Mouse (Mus musculus) neural tube, embryonic 13.5 days (tissue): Measurements from ENCODE around the gene Ube2r2. TPM values are rescaled to one million over a fixed set of nuclear protein-coding genes. Genes with fewer than 3 reads are reported as not detected.

Experiments
- ATAC-seq: fragments of 200-750 bp; cut with Nextera tagmentation; 2 replicates; pipeline ENCODE4 v1.8.0; 2017; ENCODE audit warnings: low read depth, mild to moderate bottlenecking, moderate TSS enrichment, moderate library complexity
- H3K27ac ChIP-seq: fragments of 300-500 bp; sonication (generic); replicated peaks from 2 replicates; pipeline ENCODE4 v1.5.1; 2015; ENCODE audit warnings: moderate library complexity, mild to moderate bottlenecking, inconsistent platforms
- H3K27me3 ChIP-seq: fragments of 300-500 bp; sonication (generic); 2 replicates; pipeline ENCODE4 v1.6.1; 2015; ENCODE audit warnings: mild to moderate bottlenecking, inconsistent platforms
- H3K36me3 ChIP-seq: fragments of 300-500 bp; sonication (generic); 2 replicates; pipeline ENCODE4 v1.6.1; 2015; ENCODE audit warnings: mild to moderate bottlenecking, inconsistent platforms
- H3K4me1 ChIP-seq: fragments of 300-500 bp; sonication (generic); replicated peaks from 2 replicates; pipeline ENCODE4 v1.6.1; 2015; ENCODE audit warnings: inconsistent platforms
- H3K4me2 ChIP-seq: fragments of 300-500 bp; sonication (generic); 2 replicates; pipeline ENCODE4 v1.6.1; 2015; ENCODE audit warnings: inconsistent platforms, mild to moderate bottlenecking, moderate library complexity
- H3K4me3 ChIP-seq: fragments of 300-500 bp; sonication (generic); 2 replicates; pipeline ENCODE4 v1.5.1; 2015; ENCODE audit warnings: mild to moderate bottlenecking, inconsistent platforms
- H3K9ac ChIP-seq: fragments of 300-500 bp; sonication (generic); 2 replicates; pipeline ENCODE4 v1.6.1; 2015; ENCODE audit warnings: moderate library complexity, mild to moderate bottlenecking, inconsistent platforms
- H3K9me3 ChIP-seq: fragments of 300-500 bp; sonication (generic); 2 replicates; pipeline ENCODE4 v1.6.1; 2016; ENCODE audit warnings: inconsistent platforms
- WGBS: fragments of 180-500 bp; shearing (Covaris S2); methylation state at CpG from one replicate; pipeline ENCODE4 v1.1.7; 2015; 5-methylcytosine and 5-hydroxymethylcytosine counted together
- polyA plus RNA-seq: library from polyadenylated mRNA; unstranded; fragments of >200 nt; fragmentation: Nextera tagmentation; extraction: Ambion mirVana; gene quantifications from 2 replicates; pipeline ENCODE4 v1.2.1, GENCODE M21; 2015

Gene Ube2r2
- polyA plus RNA-seq, 1 experiment from 2014 or later, result 79.9 TPM

DNA sequence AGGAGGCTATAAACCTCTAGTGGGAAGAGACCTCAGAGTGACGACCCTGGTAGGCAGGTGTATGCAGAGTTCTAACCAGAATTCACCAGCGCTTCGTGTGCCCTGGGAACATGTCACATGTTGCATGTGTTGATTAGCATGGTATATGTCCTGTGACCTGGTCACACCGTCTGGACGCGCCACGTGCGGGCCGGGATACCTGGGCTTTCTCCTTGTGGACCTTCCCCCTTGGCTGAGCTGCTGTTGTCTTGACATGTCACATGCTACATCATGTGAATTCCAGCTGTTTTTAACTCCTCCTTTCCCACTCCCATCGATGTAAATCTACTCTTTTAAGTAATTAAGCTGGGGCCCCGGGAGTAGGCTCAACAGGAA lies 37.0 kb upstream of the Ube2r2 start:
- Histone ChIP-seq H3K36me3 (no peaks in the 10 kb centered on the region), H3K9me3 (no peaks in the 10 kb centered on the region), H3K4me1 (peaks cover 15% of the 10 kb centered on the region), H3K4me2 (peak overlapping the region; percentile 91), H3K27ac (no peak overlapping the region), H3K4me3 (peak overlapping the region; percentile 46), H3K9ac (peak overlapping the region; percentile 69), H3K27me3 (peaks cover 43% of the 10 kb centered on the region)
- peak; percentile 44; the same call in 1 of the 2 replicates for ATAC-seq
- WGBS, result 17% methylated on average over 11 of the region's 11 CpGs

DNA sequence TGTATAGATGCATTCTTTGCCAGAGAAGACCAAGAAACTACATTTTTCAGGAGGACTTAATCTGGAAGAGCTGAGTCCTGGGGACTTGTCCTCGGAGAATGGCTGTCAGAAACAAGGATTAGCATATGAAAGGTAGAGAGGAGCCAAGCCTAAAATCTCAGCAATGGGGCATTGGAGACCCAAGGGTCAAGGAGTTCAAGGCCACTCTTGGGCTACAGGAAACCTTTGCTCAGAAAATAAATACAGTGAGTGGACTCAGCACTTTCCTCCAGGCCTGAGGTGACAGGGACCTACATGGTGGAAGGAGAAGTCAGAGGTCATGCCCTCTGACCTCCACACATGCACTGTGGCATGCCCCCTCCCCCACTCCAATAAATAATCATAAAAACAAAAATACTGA lies 34.6 kb upstream of the Ube2r2 start:
- Histone ChIP-seq H3K9me3 (no peaks in the 10 kb centered on the region), H3K4me3 (no peak overlapping the region), H3K36me3 (no peaks in the 10 kb centered on the region), H3K9ac (no peak overlapping the region), H3K27ac (no peak overlapping the region), H3K27me3 (peaks cover 38% of the 10 kb centered on the region), H3K4me1 (peaks cover 15% of the 10 kb centered on the region), H3K4me2 (no peak overlapping the region)
- ATAC-seq, result no peak
- 14% methylated on average over 1 of the region's 1 CpGs for WGBS

DNA sequence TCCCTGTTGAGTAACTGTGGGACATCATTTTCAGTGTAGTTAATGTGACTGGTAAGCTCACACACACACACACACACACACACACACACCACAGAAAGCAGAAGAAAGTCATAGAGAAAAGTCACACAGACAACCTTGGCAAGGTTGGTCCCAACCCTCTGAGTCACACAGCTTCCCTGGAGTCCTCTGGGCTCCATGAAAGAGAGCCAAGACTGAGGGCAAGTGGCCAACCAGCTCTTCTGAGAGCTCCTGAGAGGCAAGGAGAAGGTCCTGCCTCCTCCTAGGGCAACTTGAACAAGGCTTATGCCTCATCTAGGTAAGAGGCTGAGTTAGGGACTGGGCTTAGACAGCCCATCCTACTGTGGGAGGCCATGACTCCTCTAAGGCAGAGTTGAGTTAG lies 32.6 kb upstream of the Ube2r2 start:
- Histone ChIP-seq H3K27me3 (peaks cover 19% of the 10 kb centered on the region), H3K9ac (no peak overlapping the region), H3K4me1 (peaks cover 13% of the 10 kb centered on the region), H3K27ac (no peak overlapping the region), H3K4me3 (no peak overlapping the region), H3K9me3 (no peaks in the 10 kb centered on the region), H3K36me3 (no peaks in the 10 kb centered on the region), H3K4me2 (no peak overlapping the region)
- no peak for ATAC-seq

DNA sequence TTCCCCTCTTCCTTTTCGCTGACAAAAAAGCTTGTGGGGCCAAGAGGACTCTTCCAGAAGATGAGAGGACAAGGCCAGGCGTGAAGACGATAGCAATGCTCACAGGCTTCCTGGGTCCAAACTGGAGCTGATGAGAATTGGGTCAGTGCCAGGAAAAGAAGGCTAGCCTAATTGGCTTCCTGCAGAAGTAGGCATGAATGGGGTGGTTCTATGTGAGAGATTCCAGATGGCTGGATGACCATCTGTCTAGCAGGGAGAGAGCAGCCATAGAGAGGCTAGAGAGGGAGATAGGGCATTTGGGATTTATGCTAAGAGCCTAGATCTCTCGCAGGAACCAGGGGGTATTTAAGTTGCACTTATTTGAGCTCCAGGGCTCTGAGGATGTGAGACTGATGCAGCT lies 28.1 kb upstream of the Ube2r2 start:
- no peaks in the 10 kb centered on the region for H3K27me3 ChIP-seq
- H3K36me3 ChIP-seq, result no peaks in the 10 kb centered on the region
- no peak for ATAC-seq
- WGBS, result 80% methylated on average over 4 of the region's 4 CpGs
- no peaks in the 10 kb centered on the region for H3K9me3 ChIP-seq
- H3K9ac ChIP-seq, result no peak overlapping the region
- H3K27ac ChIP-seq, result no peak overlapping the region
- no peak overlapping the region for H3K4me2 ChIP-seq
- peaks cover 4% of the 10 kb centered on the region; the same call in 1 of the 2 replicates for H3K4me1 ChIP-seq
- H3K4me3 ChIP-seq, result no peak overlapping the region

DNA sequence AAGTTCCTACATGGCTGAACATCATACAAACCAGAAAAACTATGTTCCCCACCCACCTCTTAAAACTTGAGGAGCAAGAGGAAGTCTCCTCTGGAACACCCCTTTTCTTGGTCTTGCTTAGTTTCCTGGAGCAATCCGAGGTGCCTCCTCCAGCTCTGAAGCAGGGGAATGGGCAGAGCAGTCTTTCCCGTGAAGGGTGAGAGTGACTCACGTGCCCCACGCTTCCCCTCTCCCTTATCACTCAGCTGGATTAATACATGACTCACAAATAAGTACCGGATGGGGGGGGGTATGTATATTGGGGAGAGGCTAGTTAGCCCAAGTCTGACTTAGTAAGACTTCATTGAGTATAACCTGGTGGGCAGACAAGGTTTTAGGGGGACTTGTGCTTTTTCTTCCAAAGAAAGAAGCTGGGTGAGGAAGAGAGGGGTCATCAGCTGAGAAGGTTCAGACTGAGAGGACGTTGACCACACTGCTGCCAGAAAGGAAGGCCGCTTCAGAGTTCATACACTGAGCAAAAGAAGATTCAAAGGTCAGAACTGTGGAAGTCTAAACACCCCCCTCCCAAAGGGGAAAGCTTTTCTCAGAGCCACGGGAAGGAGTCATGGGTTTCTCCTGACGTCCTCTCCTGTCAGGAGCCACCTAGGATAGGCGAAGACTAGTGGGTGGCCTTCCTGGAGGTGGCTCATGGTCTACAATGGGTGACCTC lies 26.7 kb upstream of the Ube2r2 start:
- peaks cover 4% of the 10 kb centered on the region; the same call in 1 of the 2 replicates for H3K36me3 ChIP-seq
- no peak overlapping the region for H3K4me2 ChIP-seq
- whole genome bisulfite sequencing, result 84% methylated on average over 10 of the region's 10 CpGs
- H3K4me1 ChIP-seq, result peaks cover 4% of the 10 kb centered on the region; the same call in 1 of the 2 replicates
- H3K27ac ChIP-seq, result no peak overlapping the region
- no peaks in the 10 kb centered on the region for H3K9me3 ChIP-seq
- ATAC-seq, result no peak
- H3K27me3 ChIP-seq, result no peaks in the 10 kb centered on the region
- H3K4me3 ChIP-seq, result no peak overlapping the region
- no peak overlapping the region for H3K9ac ChIP-seq

DNA sequence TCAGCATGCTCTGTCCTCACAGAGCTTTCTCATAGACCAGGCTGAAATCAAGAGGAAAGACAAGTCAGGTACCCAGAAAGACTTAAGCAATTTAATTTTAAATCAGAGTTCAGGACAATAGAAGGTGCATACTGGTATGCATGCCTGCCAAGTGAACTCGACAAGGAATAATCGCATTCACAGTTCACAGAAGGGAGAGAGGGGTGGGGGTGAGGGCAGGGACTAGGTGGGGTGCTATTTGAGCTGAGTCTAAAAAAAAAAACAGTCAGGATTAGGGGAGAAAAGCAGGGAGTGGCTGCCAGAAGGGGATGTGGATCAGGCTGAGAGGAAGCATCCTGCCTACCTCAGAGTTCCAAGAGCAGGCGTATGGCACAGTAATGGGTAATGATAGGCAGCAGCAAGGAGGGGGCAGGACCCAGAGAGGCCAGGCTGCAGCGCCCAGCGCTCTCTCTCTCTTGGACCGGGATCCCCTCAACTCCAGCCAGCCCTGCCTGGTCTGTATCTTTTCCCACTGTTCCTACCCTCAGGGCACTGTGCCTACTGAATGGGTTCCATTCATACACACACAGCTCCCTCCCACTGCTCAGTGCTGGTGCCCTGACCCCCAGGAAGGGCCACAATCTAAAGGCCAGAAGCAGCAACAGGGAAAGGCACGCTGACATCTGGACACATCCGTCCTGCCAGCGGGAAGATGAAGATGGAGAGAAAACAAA lies 21.0 kb upstream of the Ube2r2 start:
- no peaks in the 10 kb centered on the region for H3K4me1 ChIP-seq
- no peaks in the 10 kb centered on the region for H3K9me3 ChIP-seq
- WGBS, result 82% methylated on average over 9 of the region's 9 CpGs
- no peak overlapping the region for H3K9ac ChIP-seq
- peaks cover 60% of the 10 kb centered on the region for H3K36me3 ChIP-seq
- H3K4me2 ChIP-seq, result no peak overlapping the region
- no peak overlapping the region for H3K27ac ChIP-seq
- no peak for ATAC-seq
- H3K4me3 ChIP-seq, result no peak overlapping the region
- H3K27me3 ChIP-seq, result no peaks in the 10 kb centered on the region

DNA sequence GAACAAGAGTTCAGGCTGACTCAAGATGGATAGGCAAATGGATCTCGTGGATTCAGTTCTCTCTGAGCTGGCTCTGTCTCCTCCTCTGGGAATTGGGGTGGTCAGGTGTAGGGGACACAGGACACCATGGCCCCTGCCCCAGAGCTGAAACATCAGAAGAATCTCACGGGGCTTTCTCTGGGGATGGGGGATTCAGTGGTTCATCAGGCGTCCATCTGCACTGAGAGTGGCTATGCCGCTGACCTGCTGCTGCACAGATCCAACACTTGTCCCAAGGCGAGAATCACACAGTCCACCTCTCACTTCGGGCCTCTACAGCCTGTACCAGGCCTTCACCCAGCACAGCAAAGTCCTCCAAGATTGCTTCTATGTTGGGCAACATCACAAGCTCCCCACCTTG lies 20.5 kb upstream of the Ube2r2 start:
- no peak for ATAC-seq
- H3K36me3 ChIP-seq, result peaks cover 66% of the 10 kb centered on the region
- WGBS, result 88% methylated on average over 6 of the region's 6 CpGs

DNA sequence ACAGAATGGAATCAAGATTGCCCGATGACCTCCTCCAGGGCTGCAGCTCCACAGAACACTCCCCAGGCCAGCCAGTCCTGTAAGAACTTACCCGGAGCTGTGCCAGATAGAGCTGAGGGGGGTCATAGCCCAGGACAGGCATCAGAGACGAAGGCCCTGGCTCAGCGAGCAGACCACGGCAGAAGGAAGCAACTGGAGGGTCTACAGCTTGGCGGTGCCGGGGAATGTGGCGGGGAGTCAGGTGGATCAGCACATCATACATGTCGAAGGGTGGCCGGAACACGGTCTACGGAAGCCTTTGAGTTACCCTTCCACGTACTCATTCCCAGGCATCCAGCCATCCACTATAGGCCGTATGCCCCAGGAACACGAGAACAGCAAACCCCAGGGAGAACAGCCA lies 19.8 kb upstream of the Ube2r2 start:
- Histone ChIP-seq H3K9me3 (no peaks in the 10 kb centered on the region), H3K4me1 (no peaks in the 10 kb centered on the region), H3K27ac (no peak overlapping the region), H3K4me2 (no peak overlapping the region), H3K36me3 (peaks cover 73% of the 10 kb centered on the region), H3K4me3 (no peak overlapping the region), H3K9ac (no peak overlapping the region), H3K27me3 (no peaks in the 10 kb centered on the region)
- ATAC-seq, result no peak
- WGBS, result 93% methylated on average over 15 of the region's 15 CpGs

More for the DNA sequence above, 20.5 kb upstream of the Ube2r2 start:
- H3K9ac ChIP-seq, result no peak overlapping the region
- no peaks in the 10 kb centered on the region for H3K27me3 ChIP-seq
- no peak overlapping the region for H3K4me2 ChIP-seq
- no peaks in the 10 kb centered on the region for H3K4me1 ChIP-seq
- no peak overlapping the region for H3K4me3 ChIP-seq
- H3K27ac ChIP-seq, result no peak overlapping the region
- H3K9me3 ChIP-seq, result no peaks in the 10 kb centered on the region

DNA sequence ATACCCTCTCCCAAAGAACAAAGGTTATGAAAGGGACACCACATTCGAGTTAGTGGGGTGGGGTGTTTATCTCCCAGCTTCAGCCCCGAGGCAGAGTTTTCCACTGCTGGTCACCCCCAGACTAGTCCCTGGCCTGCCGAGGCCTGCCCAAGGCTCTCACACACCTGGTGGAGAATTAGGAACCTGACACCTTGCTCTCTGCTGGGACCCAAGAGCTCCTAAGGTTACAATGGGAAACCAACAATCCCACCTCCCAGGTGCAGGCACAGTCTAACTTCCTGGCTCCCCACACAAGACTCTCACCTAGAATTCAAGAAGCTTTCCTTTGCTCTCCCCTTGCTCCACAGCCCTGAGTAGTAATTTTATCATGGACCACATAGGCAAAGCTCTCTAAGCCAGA lies 18.7 kb upstream of the Ube2r2 start:
- WGBS, result 83% methylated on average over 3 of the region's 3 CpGs
- no peak for ATAC-seq
- H3K4me1 ChIP-seq, result no peaks in the 10 kb centered on the region
- H3K4me3 ChIP-seq, result no peak overlapping the region
- no peak overlapping the region for H3K4me2 ChIP-seq
- H3K9ac ChIP-seq, result no peak overlapping the region
- peaks cover 83% of the 10 kb centered on the region for H3K36me3 ChIP-seq
- H3K27ac ChIP-seq, result no peak overlapping the region
- H3K9me3 ChIP-seq, result no peaks in the 10 kb centered on the region
- H3K27me3 ChIP-seq, result no peaks in the 10 kb centered on the region

DNA sequence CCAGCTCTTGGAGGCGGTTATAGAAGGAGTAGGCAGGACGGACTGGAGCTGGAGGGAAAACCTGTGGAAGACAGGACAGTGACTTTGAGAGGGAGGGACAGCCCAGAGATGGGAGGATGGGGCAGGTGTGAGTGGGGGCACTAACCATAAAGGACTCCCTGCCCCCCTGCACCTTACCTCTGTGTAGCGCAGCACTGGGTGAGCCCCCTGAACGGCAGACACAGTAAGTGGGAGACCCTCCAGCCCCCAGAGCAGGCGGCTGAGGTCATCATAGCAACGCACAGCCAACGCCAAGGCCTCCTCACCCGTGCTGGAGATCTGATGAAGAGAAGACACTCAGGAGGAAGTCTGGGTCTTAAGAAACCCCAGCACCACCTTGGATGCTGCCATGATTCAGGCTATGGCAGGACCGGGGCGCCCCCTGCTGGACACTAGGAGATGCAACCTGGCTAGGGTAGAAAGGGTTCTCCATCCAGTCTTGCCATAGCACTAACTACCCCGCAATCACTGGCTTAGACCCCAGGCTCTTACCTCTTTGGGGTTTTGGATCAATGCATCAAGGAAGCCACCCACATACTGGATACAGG lies 16.7 kb upstream of the Ube2r2 start:
- WGBS, result 75% methylated on average over 11 of the region's 11 CpGs
- H3K4me3 ChIP-seq, result no peak overlapping the region
- no peak for ATAC-seq
- H3K9ac ChIP-seq, result no peak overlapping the region
- H3K27ac ChIP-seq, result no peak overlapping the region
- H3K9me3 ChIP-seq, result no peaks in the 10 kb centered on the region
- no peaks in the 10 kb centered on the region for H3K27me3 ChIP-seq
- H3K36me3 ChIP-seq, result peaks cover 86% of the 10 kb centered on the region
- H3K4me2 ChIP-seq, result no peak overlapping the region
- H3K4me1 ChIP-seq, result peaks cover 14% of the 10 kb centered on the region

DNA sequence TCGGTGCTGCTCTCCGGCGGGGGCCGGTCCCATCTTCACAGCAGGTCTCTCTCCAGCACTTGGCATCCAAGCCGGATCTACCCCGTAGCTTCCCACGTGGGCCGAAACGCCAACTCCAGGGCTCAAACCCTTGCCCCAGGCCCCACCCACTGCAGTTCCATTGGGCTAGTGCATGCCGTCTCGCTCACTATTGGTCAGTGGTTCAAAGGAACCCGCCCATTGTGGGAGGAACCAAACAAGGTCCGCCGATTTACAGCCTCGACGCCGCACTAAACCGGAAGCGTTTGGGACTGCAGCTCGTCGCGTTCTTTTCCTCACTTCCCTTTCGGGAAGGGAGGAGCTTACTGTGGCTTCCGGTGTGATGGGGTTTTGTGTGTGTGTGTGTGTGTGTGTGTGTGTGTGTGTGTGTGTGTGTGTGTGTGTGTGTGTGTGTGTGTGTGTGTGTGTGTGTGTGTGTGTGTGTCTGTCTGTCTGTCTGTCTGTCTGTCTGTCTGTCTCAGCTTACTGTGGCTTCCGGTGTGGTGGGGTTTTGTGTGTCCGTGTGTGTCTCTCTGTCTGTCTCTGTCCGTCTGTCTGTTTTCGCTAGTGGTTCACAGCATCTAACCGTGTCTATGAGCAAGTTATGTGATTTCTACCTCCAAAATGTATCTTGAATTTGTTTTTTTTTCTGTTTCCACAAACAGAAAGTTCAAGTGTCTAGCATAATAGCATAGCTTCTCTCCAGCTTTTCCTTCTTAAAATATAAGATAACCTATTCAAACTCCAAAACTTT lies 11.2 kb upstream of the Ube2r2 start, which contains the start of gene Nol6:
TSS of gene Nol6 (minus strand) at position 276 of the 772 bp plus-strand sequence.
- Histone ChIP-seq H3K4me2 (peak within 1 kb of the TSS; percentile 90), H3K9ac (peak within 1 kb of the TSS; percentile 71), H3K9me3 (no peaks in the 10 kb centered on the region), H3K36me3 (peaks cover 30% of the 10 kb centered on the region), H3K27ac (peak within 1 kb of the TSS; percentile 47; the same call in 1 of the 2 replicates), H3K27me3 (peaks cover 5% of the 10 kb centered on the region; the same call in 1 of the 2 replicates), H3K4me3 (peak within 1 kb of the TSS; percentile 69), H3K4me1 (peaks cover 14% of the 10 kb centered on the region)
- ATAC-seq, result peak; percentile 100
- WGBS, result 3% methylated on average over 29 of the region's 29 CpGs

DNA sequence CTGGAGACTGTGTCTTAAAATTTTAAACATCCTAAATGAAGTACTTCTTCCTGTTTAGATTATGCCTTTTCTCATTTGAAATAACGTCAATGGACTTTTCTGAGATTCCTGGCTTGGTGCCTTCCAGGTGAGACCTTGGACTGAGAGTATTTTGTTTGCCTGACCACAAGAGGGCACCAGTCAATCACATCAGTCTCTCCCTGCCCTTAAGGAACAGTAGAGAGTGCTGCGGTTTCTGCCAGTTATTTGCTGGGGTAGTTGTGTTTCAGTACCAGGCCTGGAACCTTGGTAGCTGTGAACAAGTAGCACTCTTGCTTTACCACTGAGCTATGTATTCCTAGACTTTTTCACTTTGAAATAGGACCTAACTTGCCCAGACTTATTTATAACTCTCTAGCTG lies 6.1 kb upstream of the Ube2r2 start:
- no peak overlapping the region for H3K4me2 ChIP-seq
- no peaks in the 10 kb centered on the region for H3K9me3 ChIP-seq
- no peak overlapping the region for H3K27ac ChIP-seq
- WGBS, result 7% methylated on average over 2 of the region's 2 CpGs
- no peaks in the 10 kb centered on the region for H3K36me3 ChIP-seq
- no peak for ATAC-seq
- H3K4me3 ChIP-seq, result no peak overlapping the region
- no peak overlapping the region for H3K9ac ChIP-seq
- H3K27me3 ChIP-seq, result peaks cover 5% of the 10 kb centered on the region; the same call in 1 of the 2 replicates
- peaks cover 2% of the 10 kb centered on the region for H3K4me1 ChIP-seq
